ENCODE assay signal across 7 mouse cellular contexts in the genomic region with DNA sequence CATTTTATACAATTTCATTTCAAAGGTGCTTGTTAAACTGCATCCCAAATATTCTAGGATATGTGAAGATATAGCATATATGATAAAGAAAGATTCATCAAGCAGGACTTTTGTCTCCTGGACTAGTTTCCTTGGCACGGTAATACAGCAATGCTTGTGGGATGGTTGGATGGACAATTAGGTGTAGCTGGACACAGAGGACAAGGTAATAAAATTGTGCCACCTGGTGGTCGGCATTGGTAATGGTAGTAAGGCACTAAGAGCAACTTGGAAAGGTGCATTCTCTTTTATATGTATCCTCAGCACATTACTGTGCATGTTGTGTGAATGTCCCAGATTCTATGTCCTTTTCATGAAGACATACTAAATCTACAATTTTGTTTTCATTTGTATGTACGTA. TPM values are rescaled to one million over a fixed set of nuclear protein-coding genes. Genes with fewer than 3 reads are reported as not detected.
DNase-seq lines count a peak whose midpoint lies in the region; ATAC-seq and TF ChIP-seq lines count a peak whose summit lies in the region.

No protein-coding gene starts in this region.

- H3K9me3 ChIP-seq in forebrain, embryonic 13.5 days (replicated peaks), result no peaks in the 10 kb centered on the region
- no peaks in the 10 kb centered on the region for H3K9me3 ChIP-seq in midbrain, embryonic 10.5 days (replicated peaks)

- no peak overlapping the region for H3K27ac ChIP-seq in forebrain, embryonic 13.5 days
- H3K27ac ChIP-seq in left cerebral cortex, adult 2 months, result no peak overlapping the region
- no peak overlapping the region for H3K27ac ChIP-seq in midbrain, embryonic 10.5 days (replicated peaks)

- peak; percentile 82 for ATAC-seq in forebrain, embryonic 13.5 days

- intact Hi-C loops in left cerebral cortex, adult 2 months (cut with DNase I), result loop anchor here (1.0 to 10.0 kb wide), 4 partner anchors 152 to 863 kb away; no protein-coding TSS in a partner anchor

- H3K4me2 ChIP-seq in forebrain, embryonic 13.5 days, result no peak overlapping the region

- WGBS in forebrain, embryonic 13.5 days, result 34% methylated on average over 3 of the region's 3 CpGs
- 43% methylated on average over 3 of the region's 3 CpGs for WGBS in midbrain, embryonic 10.5 days

- H3K27me3 ChIP-seq in forebrain, embryonic 13.5 days, result no peaks in the 10 kb centered on the region
- H3K27me3 ChIP-seq in midbrain, embryonic 10.5 days (ENCODE audit: low read depth, poor library complexity, severe bottlenecking), result peaks cover 3% of the 10 kb centered on the region; the same call in 1 of the 2 replicates

- H3K4me1 ChIP-seq in forebrain, embryonic 13.5 days, result no peaks in the 10 kb centered on the region
- H3K4me1 ChIP-seq in midbrain, embryonic 10.5 days, result no peaks in the 10 kb centered on the region

- H3K4me3 ChIP-seq in forebrain, embryonic 13.5 days, result no peak overlapping the region
- H3K4me3 ChIP-seq in left cerebral cortex, adult 2 months, result no peak overlapping the region
- H3K4me3 ChIP-seq in midbrain, embryonic 10.5 days, result no peak overlapping the region

- peak; percentile 54 for DNase-seq in Muller cell, postnatal 12 days (ENCODE audit: inconsistent ontology term)
- peak; percentile 6 for DNase-seq in c-Kit-positive CD71-positive TER-119-negative erythroid progenitor cells, embryonic 14.5 days (ENCODE audit: low read depth)
- peak; percentile 59 for DNase-seq in induced T-regulatory cell, adult 2 months (ENCODE audit: low read depth)
- DNase-seq in left cerebral cortex, adult 2 months (ENCODE audit: extremely low spot score in 1 of 2, low spot score in 2 of 2), result peak; percentile 62 to 80
- DNase-seq in midbrain, embryonic 10.5 days (ENCODE audit: low spot score), result peak; percentile 64
- DNase-seq in right cerebral cortex, postnatal 25 days, result peak; percentile 66

- H3K9ac ChIP-seq in forebrain, embryonic 13.5 days, result no peak overlapping the region

- peak; percentile 87 for TF ChIP-seq CTCF in left cerebral cortex, adult 2 months (IDR thresholded peaks at IDR 0.05)

- H3K36me3 ChIP-seq in forebrain, embryonic 13.5 days (ENCODE audit: poor library complexity, severe bottlenecking), result no peaks in the 10 kb centered on the region
- H3K36me3 ChIP-seq in midbrain, embryonic 10.5 days, result peaks cover 62% of the 10 kb centered on the region

RNA-seq across cellular contexts. Expression of gene Dhrs9, which starts 47.9 kb away (rescaled TPM):
- polyA plus RNA-seq in forebrain, embryonic 13.5 days (2015; fragmentation: Nextera tagmentation; extraction: Ambion mirVana), result not detected in 2 replicates
- total RNA-seq in left cerebral cortex, adult 2 months (2021), result under 1 TPM in 1 of 2 experiments, not detected in 1; 0.14 TPM
- polyA plus RNA-seq in midbrain, embryonic 10.5 days (2016; fragmentation: Nextera tagmentation; extraction: Ambion mirVana), result not detected in 2 replicates

Comparison
In these comparisons a context has a peak if more than half of its experiments do, and no peak if none do; other contexts are left out.
1. DNase-seq: peak in every context shown above with its lines; median percentile 71 in left cerebral cortex, adult 2 months; 66 in right cerebral cortex, postnatal 25 days; 64 in midbrain, embryonic 10.5 days; 59 in induced T-regulatory cell, adult 2 months; 54 in Muller cell, postnatal 12 days; 6 in c-Kit-positive CD71-positive TER-119-negative erythroid progenitor cells, embryonic 14.5 days.